Mouse (Mus musculus) gastrocnemius, postnatal 4 days (tissue): ENCODE data around the gene Macrod2. TPM values are rescaled to one million over a fixed set of nuclear protein-coding genes. Genes with fewer than 3 reads are reported as not detected.

ENCODE experiments used
- DNase-seq, 2 experiments: peaks; one replicate each; pipeline ENCODE4 v3.0.0; 2021 to 2022; ENCODE audit warnings: low spot score in 2 of 2, mixed read lengths in 2 of 2
- total RNA-seq, 2 experiments: library from RNA; stranded (reverse); gene quantifications; 2 replicates each; pipeline ENCODE4 v1.2.3; 2021

Macrod2 gene
- total RNA-seq, 2 experiments from 2014 or later = 17.3 to 17.4 TPM

GRCm38 (mm10) chr2:141194476-141194875 lies 799.4 kb downstream of the Macrod2 start:
- DNase-seq = no peak

DNA sequence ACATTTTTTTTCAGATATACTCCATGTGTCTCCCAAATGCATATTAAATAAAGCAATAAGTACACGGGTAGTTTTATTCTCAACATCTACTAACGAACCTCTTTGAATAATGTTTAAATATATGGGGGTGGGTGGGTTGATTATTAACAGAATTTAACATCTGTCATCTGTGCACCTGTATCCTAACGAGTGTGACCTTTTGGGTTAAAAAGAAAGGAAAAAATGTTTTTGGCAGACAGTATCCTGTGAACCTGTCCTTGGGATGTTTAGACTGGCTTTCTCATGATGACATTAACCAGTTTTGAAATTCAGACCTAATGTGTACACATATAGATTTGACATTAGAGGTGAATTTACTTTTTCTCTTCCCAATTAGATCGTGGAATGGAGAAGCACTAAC lies 805.4 kb downstream of the Macrod2 start:
- DNase-seq = no peak

DNA sequence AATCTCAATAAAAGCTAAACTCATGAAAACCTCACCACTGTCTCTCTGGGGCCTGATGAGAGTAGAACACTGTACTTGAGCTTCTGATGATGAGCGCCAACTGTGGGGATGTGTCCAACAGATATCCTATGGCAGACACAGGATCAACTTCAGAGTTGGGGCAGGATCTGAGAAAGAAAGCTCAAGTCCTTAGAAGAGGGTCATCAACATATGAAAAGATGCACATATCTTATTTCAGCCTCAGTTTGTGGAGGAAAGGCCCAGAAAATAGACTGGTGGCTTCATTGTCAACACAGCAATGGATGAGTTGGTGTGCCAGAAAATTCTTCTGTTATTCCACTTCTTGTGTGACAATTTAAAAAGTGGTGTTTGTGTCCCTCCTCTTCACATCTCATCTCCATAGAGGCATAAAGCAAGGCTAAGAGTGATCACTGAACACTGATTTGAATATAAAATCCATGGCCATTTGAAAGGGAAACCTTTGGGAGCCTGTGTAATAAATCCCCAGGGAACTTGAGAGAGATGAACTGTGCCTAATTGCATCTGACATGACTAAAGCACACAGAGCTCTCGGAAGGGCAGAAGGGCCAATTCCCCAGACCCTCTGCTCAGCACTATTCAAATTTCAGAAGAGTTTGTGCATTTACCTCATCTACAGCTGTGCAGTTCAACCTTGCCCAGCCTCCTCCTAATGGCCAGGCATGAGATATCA lies 806.4 kb downstream of the Macrod2 start:
- no peak for DNase-seq

DNA sequence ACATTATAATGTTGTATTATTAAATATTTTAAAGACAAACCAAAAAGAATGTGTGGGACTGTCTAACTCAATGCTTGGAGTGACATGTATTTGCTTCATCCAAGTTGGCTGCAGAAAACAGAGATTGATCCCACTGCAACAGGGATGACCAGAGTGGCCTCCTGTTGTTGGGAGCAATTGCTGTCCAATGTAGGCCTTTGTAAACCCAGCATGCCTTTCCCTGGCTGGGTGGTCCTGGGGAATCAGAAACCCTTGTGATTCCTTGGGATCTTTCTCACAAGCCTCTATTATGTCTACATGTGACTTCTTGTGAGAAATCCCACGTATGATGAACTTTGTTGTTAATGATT lies 806.9 kb downstream of the Macrod2 start:
- DNase-seq = no peak

DNA sequence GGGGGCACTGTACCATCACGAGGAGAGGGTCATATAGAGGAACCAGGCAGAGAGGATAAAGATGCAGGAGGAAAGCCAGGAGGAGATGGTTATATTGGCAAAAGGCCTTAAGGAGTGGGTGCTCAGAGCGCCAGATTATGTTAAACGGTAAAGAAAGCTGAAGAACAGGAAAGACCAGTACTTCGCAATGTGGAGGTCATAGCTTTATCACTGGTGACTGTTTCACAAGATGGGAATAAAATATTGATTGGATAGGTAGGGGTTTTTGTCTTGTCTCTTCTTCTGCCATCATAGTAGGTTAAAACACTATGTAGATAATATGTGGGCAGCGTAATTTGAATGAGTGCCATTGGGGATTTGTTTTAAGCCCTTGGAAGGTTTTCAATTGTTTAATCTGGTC lies 816.2 kb downstream of the Macrod2 start:
- no peak for DNase-seq

DNA sequence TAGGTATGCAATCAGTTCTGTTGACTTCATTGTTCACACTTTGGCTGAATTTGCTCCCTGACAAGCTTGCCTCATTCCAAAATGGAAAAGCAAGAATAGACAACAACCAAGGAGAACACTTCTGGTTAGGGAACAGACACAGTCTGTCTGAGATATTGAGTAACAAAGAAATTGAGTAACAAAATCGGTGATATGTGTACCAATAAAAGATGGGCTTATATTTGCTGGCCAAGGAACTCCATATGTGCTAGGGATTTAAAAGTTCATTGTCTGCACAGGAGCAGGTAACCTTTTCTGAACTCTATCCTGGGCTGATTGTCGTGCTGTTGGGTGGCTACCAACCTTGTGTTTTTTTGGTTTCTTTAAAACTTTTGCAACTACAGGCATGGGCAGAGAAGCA lies 817.2 kb downstream of the Macrod2 start:
- DNase-seq = no peak

- no peak for DNase-seq
These were observed 822.4 kb downstream of the Macrod2 start for GRCm38 (mm10) chr2:141217490-141217889.

DNA sequence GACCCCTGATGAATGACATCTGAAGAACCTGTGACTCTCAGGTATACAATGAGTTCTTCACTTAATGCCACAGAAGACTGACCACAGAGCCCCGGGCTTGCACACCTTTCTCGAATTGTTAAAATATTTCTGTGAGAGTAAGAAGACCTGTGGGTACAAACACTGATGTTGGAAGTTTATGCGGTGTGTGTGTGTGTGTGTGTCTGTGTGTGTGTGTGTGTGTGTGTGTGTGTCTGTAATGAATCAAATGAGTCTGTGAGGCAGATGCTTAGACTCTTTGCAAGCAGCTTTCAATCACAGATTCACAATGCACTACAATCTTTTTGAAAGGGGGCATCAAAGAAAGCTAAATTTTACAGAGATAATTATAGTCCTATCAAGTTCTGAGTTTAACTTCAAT lies 822.8 kb downstream of the Macrod2 start:
- no peak for DNase-seq

- no peak for DNase-seq
These were observed 833.7 kb downstream of the Macrod2 start for GRCm38 (mm10) chr2:141228809-141229208.

DNA sequence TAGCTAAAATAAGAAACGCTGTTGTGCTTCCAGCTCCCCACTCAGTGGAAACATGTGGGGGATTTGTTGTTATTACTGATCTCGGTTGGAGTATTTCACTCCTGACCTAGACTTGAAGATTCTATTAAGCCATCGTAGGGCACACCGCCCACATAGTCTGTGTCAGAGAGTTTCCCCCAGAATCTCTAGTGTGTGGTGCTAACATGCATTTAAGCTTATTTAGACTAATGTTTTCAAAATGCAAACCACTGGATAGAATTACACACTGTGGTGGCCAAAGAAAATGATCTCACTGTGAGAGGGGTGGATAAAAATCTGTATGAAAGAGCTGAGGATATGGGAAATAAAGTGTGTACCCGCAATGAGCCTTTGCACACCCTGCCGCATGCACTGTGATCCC lies 834.7 kb downstream of the Macrod2 start:
- no peak for DNase-seq

- DNase-seq = no peak
These were observed 836.0 kb downstream of the Macrod2 start for GRCm38 (mm10) chr2:141231011-141231668.

GRCm38 (mm10) chr2:141234306-141234705 lies 839.2 kb downstream of the Macrod2 start:
- no peak for DNase-seq

DNA sequence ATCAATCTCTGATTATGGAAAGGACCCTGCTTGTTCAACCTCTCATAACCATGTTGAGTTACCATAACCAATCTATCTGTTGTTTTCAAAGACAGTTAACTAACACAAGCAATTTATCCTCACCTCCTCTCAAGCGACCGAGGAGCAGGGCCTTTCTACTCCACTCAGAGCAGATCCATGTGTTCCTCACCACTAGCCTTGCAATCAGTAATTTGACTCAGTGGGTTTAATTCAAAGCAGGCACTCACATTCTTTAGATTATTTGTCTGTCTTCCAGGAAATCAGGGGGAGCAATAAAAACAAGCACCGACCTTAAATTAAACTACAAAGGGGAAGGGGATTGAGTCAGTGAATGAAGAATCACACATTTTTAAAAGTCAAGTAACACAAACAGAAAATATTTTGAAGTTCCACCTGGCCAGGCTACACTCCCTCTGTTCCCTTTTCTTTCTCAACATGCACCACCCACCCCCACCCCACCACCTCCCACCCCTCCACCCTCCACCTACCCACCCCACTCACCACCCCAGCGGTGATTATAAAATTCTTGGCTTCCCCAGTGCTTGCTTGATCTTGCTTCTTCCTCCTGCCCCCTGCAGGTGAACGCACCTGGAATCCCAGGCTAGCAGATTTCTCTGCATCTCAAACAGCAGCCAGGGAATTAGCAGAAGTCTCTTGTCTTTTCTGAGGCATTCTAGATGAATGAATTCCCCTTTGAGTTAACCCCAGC lies 839.8 kb downstream of the Macrod2 start:
- no peak for DNase-seq

DNA sequence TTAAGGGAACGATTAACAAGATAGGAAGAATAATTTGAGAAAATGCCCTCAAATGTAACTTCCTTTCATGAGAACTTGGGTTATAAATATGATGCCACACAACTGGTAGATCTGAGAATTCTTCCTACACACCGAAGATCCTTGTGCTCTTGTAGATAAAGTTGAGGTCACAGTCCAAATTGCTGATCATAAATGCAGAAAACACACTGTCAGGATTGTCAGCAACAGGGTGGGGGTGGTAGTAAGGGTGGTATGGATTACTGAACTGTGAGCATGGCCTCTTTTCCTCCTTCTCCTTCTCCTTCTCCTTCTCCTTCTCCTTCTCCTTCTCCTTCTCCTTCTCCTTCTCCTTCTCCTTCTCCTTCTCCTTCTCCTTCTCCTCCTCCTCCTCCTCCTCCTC lies 852.6 kb downstream of the Macrod2 start:
- DNase-seq = no peak

GRCm38 (mm10) chr2:141264582-141264981 lies 869.5 kb downstream of the Macrod2 start:
- no peak for DNase-seq

DNA sequence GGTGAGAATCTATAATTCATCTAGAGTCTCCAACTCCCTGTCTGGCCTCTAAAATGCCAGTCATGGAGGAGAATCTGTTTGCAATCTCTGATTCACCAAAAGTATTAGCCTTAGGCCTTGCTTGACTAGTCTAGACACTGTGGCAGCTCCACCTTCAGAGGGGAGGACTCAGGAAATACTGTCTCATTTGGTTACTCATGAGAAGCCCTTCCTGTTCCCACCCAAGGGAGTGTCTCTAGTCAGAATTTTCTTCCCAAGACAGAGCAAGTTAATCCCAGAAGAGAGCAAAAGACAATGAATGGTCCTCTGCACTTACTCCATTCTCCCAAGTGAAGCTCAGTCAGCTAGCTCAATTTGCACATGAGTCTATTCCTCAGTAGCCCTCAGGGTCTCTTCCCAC lies 871.5 kb downstream of the Macrod2 start:
- no peak for DNase-seq

DNA sequence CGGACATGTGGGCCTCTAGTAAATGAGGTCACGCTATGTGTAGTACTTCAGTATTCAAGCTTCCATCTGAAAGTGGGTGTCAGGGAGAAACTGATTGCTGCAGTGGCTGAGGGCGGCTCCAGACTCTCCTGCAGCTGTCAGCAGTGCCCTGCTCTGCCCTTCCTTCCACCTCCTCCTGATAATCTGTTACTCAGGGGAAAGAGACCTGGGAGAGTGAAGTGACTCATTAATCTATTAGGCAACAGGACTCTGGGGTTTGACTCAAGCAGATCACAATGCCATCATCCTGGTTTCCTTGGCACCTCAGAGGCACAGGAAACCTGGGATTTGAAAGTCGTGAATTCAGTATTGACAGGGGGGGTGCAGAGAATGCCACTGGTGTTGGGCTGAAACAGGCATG lies 876.4 kb downstream of the Macrod2 start:
- DNase-seq = no peak

- no peak for DNase-seq
These were observed 877.9 kb downstream of the Macrod2 start for GRCm38 (mm10) chr2:141272966-141273365.

GRCm38 (mm10) chr2:141274262-141274661 lies 879.2 kb downstream of the Macrod2 start:
- no peak for DNase-seq

- peak in 1 of 2 experiments; percentile 17 for DNase-seq
These were observed 884.1 kb downstream of the Macrod2 start for GRCm38 (mm10) chr2:141279130-141279698.

GRCm38 (mm10) chr2:141280817-141281216 lies 885.7 kb downstream of the Macrod2 start:
- no peak for DNase-seq
